Mouse (Mus musculus): ENCODE data around the gene Foxk2.

DNA sequence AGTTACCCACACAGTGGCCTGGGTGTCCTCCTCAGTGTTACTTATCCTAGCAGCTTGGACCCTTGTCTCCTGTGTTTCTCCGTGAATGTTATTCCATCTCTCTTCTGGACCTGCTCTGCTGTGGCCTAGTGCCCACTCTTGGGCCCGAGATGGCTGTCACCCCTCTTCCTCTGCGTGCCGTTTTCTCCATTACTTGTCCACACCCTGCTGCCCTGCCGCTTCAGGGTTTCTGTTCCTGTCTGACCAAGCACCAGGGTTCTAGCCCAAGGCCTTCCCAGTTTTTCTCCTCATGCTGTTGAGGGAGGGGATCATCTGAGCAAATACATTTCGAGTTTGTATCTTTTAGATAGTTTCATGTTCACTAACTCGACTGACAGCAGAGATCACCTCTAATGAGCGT lies 17.7 kb downstream of the Foxk2 start:
- TF ChIP-seq CTCF (IDR thresholded peaks at IDR 0.05; ENCODE audit: low read depth) (no peak), EP300 (IDR thresholded peaks at IDR 0.05; ENCODE audit: low read depth) (no peak)

Data from liver, postnatal 0 days (tissue).